Mouse (Mus musculus) heart, embryonic 11.5 days (tissue): ENCODE measurements around the gene Galr2. TPM values are rescaled to one million over a fixed set of nuclear protein-coding genes. Genes with fewer than 3 reads are reported as not detected.
A peak's percentile ranks its signal among the peaks of the same experiment; 100 is the strongest.

ENCODE experiments used
- ATAC-seq: fragments of 200-750 bp; cut with Nextera tagmentation; replicated peaks from 2 replicates; pipeline ENCODE4 v1.8.0; 2017; ENCODE audit warnings: moderate library complexity; ENCODE audit not compliant: insufficient number of reproducible peaks, low FRiP score, low TSS enrichment
- H3K27ac ChIP-seq: fragments of 300-500 bp; sonication (generic); 2 replicates; pipeline ENCODE4 v1.5.1; 2014; ENCODE audit warnings: mild to moderate bottlenecking, low read depth, low read length
- H3K27me3 ChIP-seq: fragments of 300-500 bp; sonication (generic); 2 replicates; pipeline ENCODE4 v1.6.1; 2014; ENCODE audit warnings: mild to moderate bottlenecking, low read length, mixed read lengths; ENCODE audit not compliant: control insufficient read depth, insufficient read depth
- H3K36me3 ChIP-seq: fragments of 300-500 bp; sonication (generic); 2 replicates; pipeline ENCODE4 v1.6.1; 2014; ENCODE audit warnings: mild to moderate bottlenecking, low read length, moderate library complexity, mixed read lengths; ENCODE audit not compliant: control insufficient read depth, insufficient read depth
- H3K4me1 ChIP-seq: fragments of 300-500 bp; sonication (generic); 2 replicates; pipeline ENCODE4 v1.6.1; 2014; ENCODE audit warnings: low read length; ENCODE audit not compliant: control insufficient read depth, insufficient read depth
- H3K4me2 ChIP-seq: fragments of 300-500 bp; sonication (generic); 2 replicates; pipeline ENCODE4 v1.6.1; 2014; ENCODE audit warnings: mild to moderate bottlenecking, moderate library complexity
- H3K4me3 ChIP-seq: fragments of 300-500 bp; sonication (generic); 2 replicates; pipeline ENCODE4 v1.5.1; 2014; ENCODE audit warnings: low read depth, low read length
- H3K9ac ChIP-seq: fragments of 300-500 bp; sonication (generic); 2 replicates; pipeline ENCODE4 v1.6.1; 2014; ENCODE audit warnings: mild to moderate bottlenecking, low read depth, low read length, moderate library complexity
- H3K9me3 ChIP-seq: fragments of 300-500 bp; sonication (generic); replicated peaks from 2 replicates; pipeline ENCODE4 v1.6.1; 2016; ENCODE audit warnings: low read length; ENCODE audit not compliant: control insufficient read depth
- WGBS: fragments of 180-500 bp; shearing (Covaris S2); extraction: QIAGEN DNeasy Blood & Tissue Kit; methylation state at CpG from one replicate; pipeline ENCODE4 v1.1.7; 2014; ENCODE audit not compliant: insufficient replicate concordance; 5-methylcytosine and 5-hydroxymethylcytosine counted together
- polyA plus RNA-seq: library from polyadenylated mRNA; unstranded; fragments of >200 nt; fragmentation: Nextera tagmentation; extraction: Ambion mirVana; gene quantifications from 2 replicates; pipeline ENCODE4 v1.2.1, GENCODE M21; 2014

The Galr2 gene
- polyA plus RNA-seq, 1 experiment from 2014 or later = 0.16 TPM

DNA sequence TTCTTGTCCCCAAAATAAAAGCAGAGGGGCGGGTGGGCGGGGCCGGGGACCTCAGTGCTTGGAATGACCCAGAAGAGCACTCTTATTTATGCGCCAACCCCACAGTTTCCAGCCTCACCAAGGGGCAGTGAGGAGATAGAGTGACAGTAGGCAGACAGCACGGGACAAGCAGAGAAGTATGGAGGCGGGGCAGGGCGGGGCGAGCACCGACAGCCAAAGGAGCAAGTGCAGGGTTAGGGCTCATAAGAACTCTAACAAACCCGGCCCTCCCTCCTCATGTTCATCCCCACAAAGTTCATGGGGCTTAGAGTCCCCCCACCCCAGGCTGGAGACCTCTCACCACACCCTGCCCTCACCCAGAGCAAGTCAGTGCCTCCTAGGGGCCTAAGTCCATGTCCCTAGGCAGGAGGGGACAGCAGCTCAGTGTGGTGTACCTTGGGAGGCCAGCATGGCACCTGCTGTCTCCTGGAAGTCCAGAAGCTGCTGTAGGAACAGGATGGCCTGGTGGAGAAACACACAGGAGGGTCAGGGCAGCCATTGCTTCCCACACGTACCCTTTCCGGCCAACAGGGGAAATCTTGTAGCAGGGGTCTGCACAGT is 12.9 kb downstream of the Galr2 start:
- H3K9me3 ChIP-seq = no peaks in the 10 kb centered on the region
- H3K4me3 ChIP-seq = no peak overlapping the region
- H3K36me3 ChIP-seq = peaks cover 9% of the 10 kb centered on the region
- peaks cover 10% of the 10 kb centered on the region; the same call in 1 of the 2 replicates for H3K4me1 ChIP-seq
- no peak for ATAC-seq
- H3K9ac ChIP-seq = no peak overlapping the region
- H3K27ac ChIP-seq = no peak overlapping the region
- WGBS = 70% methylated on average over 12 of the region's 12 CpGs
- no peaks in the 10 kb centered on the region for H3K27me3 ChIP-seq
- no peak overlapping the region for H3K4me2 ChIP-seq

DNA sequence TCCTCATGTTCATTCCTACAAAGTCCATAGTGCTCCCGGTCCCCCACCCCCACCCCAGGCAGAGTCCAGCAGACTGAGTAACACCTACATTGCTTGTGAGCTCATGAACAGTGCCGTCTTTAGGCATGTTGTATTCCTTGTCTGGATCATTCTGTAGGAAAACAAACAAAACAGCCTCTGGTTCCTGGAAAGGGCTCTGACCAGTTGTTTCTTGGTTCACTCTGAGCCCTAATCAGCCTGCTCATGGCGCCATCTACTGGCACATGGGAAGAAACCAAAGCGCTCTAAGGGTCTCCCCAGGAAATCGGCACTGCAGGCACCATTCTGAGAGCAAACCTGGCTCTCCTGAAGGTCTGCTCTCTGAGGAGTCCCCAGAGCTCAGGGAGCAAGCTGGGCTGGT is 13.6 kb downstream of the Galr2 start:
- H3K36me3 ChIP-seq = peaks cover 12% of the 10 kb centered on the region
- no peak overlapping the region for H3K9ac ChIP-seq
- no peak overlapping the region for H3K27ac ChIP-seq
- H3K4me1 ChIP-seq = peaks cover 10% of the 10 kb centered on the region; the same call in 1 of the 2 replicates
- no peak overlapping the region for H3K4me3 ChIP-seq
- WGBS = 30% methylated on average over 5 of the region's 5 CpGs
- no peaks in the 10 kb centered on the region for H3K27me3 ChIP-seq
- no peaks in the 10 kb centered on the region for H3K9me3 ChIP-seq
- no peak overlapping the region for H3K4me2 ChIP-seq
- no peak for ATAC-seq

DNA sequence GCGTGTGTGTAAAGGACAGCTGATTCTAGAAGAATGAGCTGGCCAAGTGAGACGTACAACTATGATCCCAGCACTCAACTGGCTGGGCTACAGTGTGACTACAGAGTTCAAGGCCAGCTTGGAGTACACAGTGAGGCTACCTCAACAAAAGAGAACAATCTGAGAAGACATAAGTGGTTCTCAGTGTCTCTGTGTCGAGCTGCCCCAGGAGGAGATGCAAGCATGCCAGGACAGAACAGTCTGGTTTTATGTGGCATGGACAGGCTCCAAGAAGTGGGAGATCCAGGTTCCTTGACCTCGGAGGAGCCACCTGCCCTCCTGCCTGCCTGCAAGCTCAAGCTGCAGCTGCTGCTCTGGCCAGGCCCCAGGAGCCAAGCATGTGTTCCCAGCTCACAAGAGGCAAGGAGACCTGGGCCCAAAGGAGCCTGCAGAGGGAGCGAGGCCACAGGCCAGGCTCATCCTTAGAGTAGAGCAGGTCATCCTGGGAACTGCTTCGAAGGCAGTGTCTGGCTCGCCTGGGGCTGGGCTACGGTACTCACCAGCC is 15.5 kb downstream of the Galr2 start:
- H3K9ac ChIP-seq = no peak overlapping the region
- no peaks in the 10 kb centered on the region for H3K27me3 ChIP-seq
- WGBS = 81% methylated on average over 8 of the region's 8 CpGs
- no peaks in the 10 kb centered on the region for H3K9me3 ChIP-seq
- peaks cover 20% of the 10 kb centered on the region for H3K36me3 ChIP-seq
- no peak for ATAC-seq
- no peak overlapping the region for H3K4me3 ChIP-seq
- H3K27ac ChIP-seq = no peak overlapping the region
- H3K4me1 ChIP-seq = 0 out of 2 replicates have a peak, but pooled peaks cover 3% of the 10 kb centered on the region
- H3K4me2 ChIP-seq = no peak overlapping the region

DNA sequence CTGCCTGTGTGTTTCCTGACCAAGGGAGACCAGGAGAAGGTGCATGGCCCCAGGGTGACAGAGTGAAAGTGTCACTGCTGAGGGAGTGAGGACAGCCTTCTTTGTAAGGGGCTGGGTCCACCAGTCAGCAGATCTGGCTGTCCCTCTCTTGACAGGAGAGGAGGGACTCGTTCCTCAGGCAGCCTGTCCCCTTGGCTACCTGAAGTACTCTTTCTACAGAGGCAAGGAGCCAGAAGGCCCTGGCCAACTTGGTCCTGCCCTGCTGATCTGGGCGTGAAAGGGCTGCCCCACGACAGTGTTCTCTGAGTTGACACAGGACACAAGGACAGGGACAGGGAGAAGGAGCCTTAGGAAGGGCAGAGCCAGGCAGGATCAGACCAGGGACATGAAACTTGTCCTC is 16.3 kb downstream of the Galr2 start:
- no peaks in the 10 kb centered on the region for H3K9me3 ChIP-seq
- H3K4me3 ChIP-seq = no peak overlapping the region
- H3K27me3 ChIP-seq = no peaks in the 10 kb centered on the region
- 0 out of 2 replicates have a peak, but pooled peaks cover 3% of the 10 kb centered on the region for H3K4me1 ChIP-seq
- H3K36me3 ChIP-seq = peaks cover 22% of the 10 kb centered on the region
- H3K4me2 ChIP-seq = no peak overlapping the region
- ATAC-seq = no peak
- H3K27ac ChIP-seq = no peak overlapping the region
- WGBS = 61% methylated on average over 3 of the region's 3 CpGs
- no peak overlapping the region for H3K9ac ChIP-seq

DNA sequence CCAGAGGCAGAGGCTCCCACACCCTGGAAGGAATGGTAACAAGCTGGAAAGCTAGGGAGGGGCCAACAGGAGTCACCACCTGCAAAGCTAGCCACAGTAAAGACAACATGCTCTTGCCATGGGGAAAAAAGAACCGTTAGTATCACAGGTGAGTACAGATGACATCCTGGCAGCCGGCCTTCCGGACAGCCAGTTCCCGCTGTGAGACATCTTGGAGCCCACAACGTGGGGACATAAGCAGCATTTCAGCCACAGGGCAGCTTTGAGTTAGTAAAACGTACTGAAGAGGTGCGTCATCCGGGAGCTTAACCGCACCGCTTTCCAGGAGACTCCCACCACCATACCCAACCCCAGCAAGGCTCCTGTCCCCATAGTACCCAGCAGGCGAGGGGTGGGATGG is 17.5 kb downstream of the Galr2 start:
- Histone ChIP-seq H3K27me3 (no peaks in the 10 kb centered on the region), H3K9me3 (no peaks in the 10 kb centered on the region), H3K27ac (no peak overlapping the region), H3K9ac (no peak overlapping the region), H3K36me3 (peaks cover 28% of the 10 kb centered on the region), H3K4me1 (0 out of 2 replicates have a peak, but pooled peaks cover 3% of the 10 kb centered on the region), H3K4me2 (no peak overlapping the region), H3K4me3 (no peak overlapping the region)
- 88% methylated on average over 11 of the region's 11 CpGs for WGBS
- ATAC-seq = no peak

DNA sequence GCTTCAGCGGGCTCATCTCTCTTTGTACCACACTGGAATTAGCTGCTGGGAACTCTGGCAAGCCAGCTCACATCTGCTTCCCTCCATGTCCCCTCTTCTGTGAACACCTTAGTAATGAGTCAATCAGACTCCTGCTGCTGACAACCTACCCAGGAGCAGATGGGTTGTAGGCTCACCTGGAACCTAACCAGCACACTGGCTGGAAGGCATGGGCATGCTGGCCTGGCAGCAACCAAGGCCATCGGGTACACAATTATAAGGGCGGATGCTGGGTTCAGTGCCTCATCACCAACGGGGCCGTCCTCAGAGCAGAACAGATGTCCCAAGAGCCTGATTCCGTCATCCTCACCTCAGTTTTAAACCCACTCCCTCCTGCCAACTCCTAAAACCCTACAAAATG is 17.9 kb downstream of the Galr2 start:
- 85% methylated on average over 6 of the region's 6 CpGs for WGBS
- ATAC-seq = no peak
- H3K4me1 ChIP-seq = 0 out of 2 replicates have a peak, but pooled peaks cover 3% of the 10 kb centered on the region
- no peak overlapping the region for H3K9ac ChIP-seq
- H3K9me3 ChIP-seq = no peaks in the 10 kb centered on the region
- no peak overlapping the region for H3K4me2 ChIP-seq
- no peak overlapping the region for H3K4me3 ChIP-seq
- H3K27me3 ChIP-seq = no peaks in the 10 kb centered on the region
- peaks cover 31% of the 10 kb centered on the region for H3K36me3 ChIP-seq
- no peak overlapping the region for H3K27ac ChIP-seq

DNA sequence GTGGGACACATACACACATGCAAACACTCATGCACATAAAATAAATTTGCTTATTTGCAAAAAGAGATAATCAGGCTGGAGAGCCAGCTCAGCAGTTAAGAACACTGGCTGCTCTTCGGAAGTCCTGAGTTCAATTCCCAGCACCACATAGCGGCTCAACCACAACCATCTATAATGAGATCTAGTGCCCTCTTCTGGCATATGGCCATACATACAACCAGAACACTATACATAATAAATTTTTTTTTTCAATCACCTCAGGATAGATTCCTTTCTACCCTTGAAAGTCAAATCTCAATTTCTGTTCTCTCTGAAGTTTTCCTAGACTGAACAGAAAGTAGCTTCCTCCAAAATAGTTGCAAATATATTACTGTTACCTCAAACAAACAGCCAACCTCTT is 24.7 kb downstream of the Galr2 start:
- no peaks in the 10 kb centered on the region for H3K27me3 ChIP-seq
- WGBS = 94% methylated on average over 2 of the region's 2 CpGs
- no peak for ATAC-seq
- no peak overlapping the region; the same call in 1 of the 2 replicates for H3K4me3 ChIP-seq
- no peaks in the 10 kb centered on the region for H3K9me3 ChIP-seq
- H3K4me1 ChIP-seq = peaks cover 8% of the 10 kb centered on the region
- H3K4me2 ChIP-seq = peak overlapping the region; percentile 86
- no peak overlapping the region for H3K27ac ChIP-seq
- H3K36me3 ChIP-seq = peaks cover 24% of the 10 kb centered on the region
- no peak overlapping the region for H3K9ac ChIP-seq

DNA sequence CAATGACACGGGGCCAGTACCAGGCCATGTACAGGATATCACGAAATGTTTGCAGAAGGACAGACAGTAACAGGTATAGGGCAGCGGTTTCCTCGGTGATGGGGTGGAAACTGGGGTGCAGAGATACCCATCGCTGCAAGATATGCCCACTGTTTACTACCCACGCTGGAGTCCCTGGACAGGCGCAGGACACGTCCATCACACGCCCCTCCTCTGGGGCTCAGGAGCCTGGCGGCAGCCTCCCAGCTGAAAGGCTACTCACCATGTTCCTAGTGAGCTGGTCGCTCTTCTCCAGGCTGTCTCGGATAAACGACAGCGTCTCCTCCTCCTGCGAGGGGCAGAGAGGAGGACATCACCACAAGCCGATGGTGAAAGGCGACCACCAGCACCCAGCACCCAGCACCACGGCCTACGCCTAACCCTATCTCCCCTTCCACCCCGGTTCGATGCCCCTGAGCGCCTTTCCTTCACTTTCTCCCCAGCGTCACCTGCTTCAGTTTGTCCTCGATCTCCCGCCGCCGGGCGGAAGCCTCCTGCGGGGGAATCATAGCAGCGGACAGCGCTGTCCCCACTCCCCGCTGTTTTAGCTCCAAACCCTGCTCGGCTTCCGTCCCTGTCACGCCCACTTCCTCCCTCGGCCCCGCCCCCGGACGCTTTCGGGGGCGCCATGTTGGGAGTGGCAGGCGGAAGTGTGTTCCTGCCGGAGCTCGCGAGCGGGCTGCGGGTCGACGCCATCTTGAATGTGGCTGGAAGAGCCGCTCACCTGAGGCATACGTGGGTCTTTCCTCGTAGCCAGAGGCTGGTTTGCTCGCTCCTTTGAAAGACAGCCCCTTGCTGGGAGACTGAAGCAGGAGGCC is 25.6 kb downstream of the Galr2 start:
- WGBS = 2% methylated on average over 53 of the region's 53 CpGs
- Histone ChIP-seq H3K36me3 (peaks cover 17% of the 10 kb centered on the region), H3K9ac (peak overlapping the region; percentile 75), H3K9me3 (no peaks in the 10 kb centered on the region), H3K4me1 (peaks cover 8% of the 10 kb centered on the region), H3K27ac (no peak overlapping the region), H3K4me3 (peak overlapping the region; percentile 60), H3K27me3 (no peaks in the 10 kb centered on the region), H3K4me2 (peak overlapping the region; percentile 86)
- ATAC-seq = peak; percentile 84
